Mouse (Mus musculus) limb, embryonic 13.5 days (tissue): Measurements from ENCODE around the gene Srpk1. TPM values are rescaled to one million over a fixed set of nuclear protein-coding genes. Genes with fewer than 3 reads are reported as not detected.

Source experiments
- ATAC-seq: fragments of 200-750 bp; cut with Nextera tagmentation; 2 replicates; pipeline ENCODE4 v1.8.0; 2017; ENCODE audit warnings: low read depth, moderate number of reproducible peaks, moderate TSS enrichment; ENCODE audit not compliant: low FRiP score
- H3K27ac ChIP-seq: fragments of 300-500 bp; sonication (generic); 2 replicates; pipeline ENCODE4 v1.5.1; 2015; ENCODE audit warnings: inconsistent platforms, mild to moderate bottlenecking, moderate library complexity
- H3K27me3 ChIP-seq: fragments of 300-500 bp; sonication (generic); 2 replicates; pipeline ENCODE4 v1.6.1; 2015; ENCODE audit warnings: mild to moderate bottlenecking, inconsistent platforms
- H3K36me3 ChIP-seq: fragments of 300-500 bp; sonication (generic); 2 replicates; pipeline ENCODE4 v1.6.1; 2015; ENCODE audit warnings: inconsistent platforms, mild to moderate bottlenecking, moderate library complexity
- H3K4me1 ChIP-seq: fragments of 300-500 bp; sonication (generic); 2 replicates; pipeline ENCODE4 v1.6.1; 2015; ENCODE audit warnings: inconsistent platforms
- H3K4me2 ChIP-seq: fragments of 300-500 bp; sonication (generic); replicated peaks from 2 replicates; pipeline ENCODE4 v1.6.1; 2015; ENCODE audit warnings: inconsistent platforms, mild to moderate bottlenecking, moderate library complexity
- H3K4me3 ChIP-seq: fragments of 300-500 bp; sonication (generic); 2 replicates; pipeline ENCODE4 v1.5.1; 2015; ENCODE audit warnings: moderate library complexity, mild to moderate bottlenecking, inconsistent platforms
- H3K9ac ChIP-seq: fragments of 300-500 bp; sonication (generic); 2 replicates; pipeline ENCODE4 v1.6.1; 2015; ENCODE audit warnings: mild to moderate bottlenecking, inconsistent platforms
- H3K9me3 ChIP-seq: fragments of 300-500 bp; sonication (generic); 2 replicates; pipeline ENCODE4 v1.6.1; 2016; ENCODE audit warnings: inconsistent platforms
- WGBS: fragments of 180-500 bp; shearing (Covaris S2); methylation state at CpG from one replicate; pipeline ENCODE4 v1.1.7; 2015; 5-methylcytosine and 5-hydroxymethylcytosine counted together
- microRNA-seq: library from miRNA; unstranded; fragments of <30 nt; microRNA quantifications from one replicate; pipeline ENCODE4, GENCODE M21; 2016
- polyA plus RNA-seq: library from polyadenylated mRNA; unstranded; fragments of >200 nt; fragmentation: Nextera tagmentation; extraction: Ambion mirVana; gene quantifications from 2 replicates; pipeline ENCODE4 v1.2.1, GENCODE M21; 2015

Gene Srpk1
- polyA plus RNA-seq, 1 experiment from 2014 or later: 97.9 TPM

GRCm38 (mm10) chr17:28546925-28547324 is 75.6 kb downstream of the Srpk1 start:
- no peak overlapping the region for H3K27ac ChIP-seq
- no peak overlapping the region for H3K4me2 ChIP-seq
- no peaks in the 10 kb centered on the region for H3K36me3 ChIP-seq
- 77% methylated on average over 1 of the region's 1 CpGs for WGBS
- ATAC-seq: no peak
- peaks cover 7% of the 10 kb centered on the region for H3K9me3 ChIP-seq
- no peaks in the 10 kb centered on the region for H3K4me1 ChIP-seq
- H3K27me3 ChIP-seq: no peaks in the 10 kb centered on the region; the same call in 1 of the 2 replicates
- H3K9ac ChIP-seq: no peak overlapping the region
- no peak overlapping the region for H3K4me3 ChIP-seq

DNA sequence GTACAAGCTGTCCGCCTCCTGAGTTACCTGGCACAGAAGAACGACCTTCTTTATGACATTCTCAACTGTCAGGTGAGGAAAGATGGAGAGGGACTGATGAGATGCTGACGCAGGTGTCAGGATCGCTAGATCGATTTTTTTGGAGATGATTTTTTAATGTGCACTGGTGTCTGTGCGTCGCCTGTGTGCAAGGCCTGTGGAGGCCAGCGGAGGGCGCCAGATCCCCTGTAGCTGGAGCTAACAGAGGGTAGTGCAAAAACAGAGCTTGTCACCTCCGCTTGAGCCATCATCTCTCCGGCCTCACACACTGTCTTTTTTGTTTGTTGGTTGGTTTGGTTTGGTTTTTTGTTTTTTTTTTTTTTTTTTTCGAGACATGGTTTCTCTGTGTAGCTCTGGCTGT is 84.6 kb downstream of the Srpk1 start:
- H3K4me3 ChIP-seq: no peak overlapping the region
- H3K9ac ChIP-seq: no peak overlapping the region
- no peaks in the 10 kb centered on the region for H3K4me1 ChIP-seq
- H3K4me2 ChIP-seq: no peak overlapping the region
- H3K27me3 ChIP-seq: no peaks in the 10 kb centered on the region; the same call in 1 of the 2 replicates
- 44% methylated on average over 12 of the region's 12 CpGs for WGBS
- H3K27ac ChIP-seq: no peak overlapping the region
- H3K9me3 ChIP-seq: peaks cover 33% of the 10 kb centered on the region
- ATAC-seq: no peak
- H3K36me3 ChIP-seq: no peaks in the 10 kb centered on the region

Small RNA genes lying within 50 kb of the gene (microRNA-seq; reads per million reads assigned to microRNA genes)
- gene Mir6969: not detected

Other genes starting within 250 kb of the Srpk1 start
- 26.2 and 27.3 TPM in 2 replicates for gene Fkbp5, start 105.2 kb downstream of the Srpk1 start, polyA plus RNA-seq
- not detected in 2 replicates for gene Armc12, start 91.9 kb downstream of the Srpk1 start, polyA plus RNA-seq
- not detected in 2 replicates for gene Clpsl2, start 73.3 kb downstream of the Srpk1 start, polyA plus RNA-seq
- gene Clps, start 61.9 kb downstream of the Srpk1 start, polyA plus RNA-seq: 0.60 and 0.91 TPM in 2 replicates
- gene Lhfpl5, start 47.1 kb downstream of the Srpk1 start, polyA plus RNA-seq: 0.46 and 0.56 TPM in 2 replicates
- 0.98 and 1.2 TPM in 2 replicates for gene Slc26a8, start 67.5 kb upstream of the Srpk1 start, polyA plus RNA-seq
- 37.1 and 37.8 TPM in 2 replicates for gene Mapk14, start 68.6 kb upstream of the Srpk1 start, polyA plus RNA-seq
- 3.2 and 3.7 TPM in 2 replicates for gene AC170998.1, start 103.4 kb upstream of the Srpk1 start, polyA plus RNA-seq
- gene Mapk13, start 146.6 kb upstream of the Srpk1 start, polyA plus RNA-seq: 29.0 and 29.8 TPM in 2 replicates
- gene Brpf3, start 178.4 kb upstream of the Srpk1 start, polyA plus RNA-seq: 11.3 and 11.8 TPM in 2 replicates
- 0.38 and 0.53 TPM in 2 replicates for gene Pnpla1, start 235.7 kb upstream of the Srpk1 start, polyA plus RNA-seq